Mouse (Mus musculus): Measurements from ENCODE around the gene Mnd1. TPM values are rescaled to one million over a fixed set of nuclear protein-coding genes. Genes with fewer than 3 reads are reported as not detected.

The Mnd1 gene
- polyA plus RNA-seq, 1 experiment: 0.09 TPM

- H3K27ac ChIP-seq (ENCODE audit: insufficient read depth, low read length): no peak overlapping the region
- WGBS: 86% methylated on average over 3 of the region's 3 CpGs
- TF ChIP-seq CTCF (IDR thresholded peaks at IDR 0.05; ENCODE audit: extremely low read depth, insufficient read depth, insufficient read length, insufficient replicate concordance) (no peak), POLR2A (IDR thresholded peaks at IDR 0.05; ENCODE audit: low read depth, low read length) (no peak)
Observed at GRCm38 (mm10) chr3:84165391-84165790, 9.8 kb upstream of the Mnd1 start.

GRCm38 (mm10) chr3:84157559-84158350 lies 2.2 kb upstream of the Mnd1 start:
- no peaks in the 10 kb centered on the region for H3K36me3 ChIP-seq (ENCODE audit: control insufficient read depth, insufficient read depth, low read length)
- no peak for TF ChIP-seq POLR2A (IDR thresholded peaks at IDR 0.05; ENCODE audit: low read depth, low read length)
- TF ChIP-seq CTCF (IDR thresholded peaks at IDR 0.05; ENCODE audit: extremely low read depth, insufficient read depth, insufficient read length, insufficient replicate concordance): no peak
- peaks cover 5% of the 10 kb centered on the region; the same call in 1 of the 2 replicates for H3K4me1 ChIP-seq (ENCODE audit: control insufficient read depth, insufficient read depth, insufficient read length)
- H3K27me3 ChIP-seq (ENCODE audit: control insufficient read depth, insufficient read depth, low read length): no peaks in the 10 kb centered on the region
- no peak for DNase-seq (ENCODE audit: low read depth in 1 of 2, low spot score in 2 of 2)
- H3K27ac ChIP-seq (ENCODE audit: insufficient read depth, low read length): no peak overlapping the region
- H3K4me3 ChIP-seq (ENCODE audit: extremely low read depth, insufficient read depth, insufficient read length): no peak overlapping the region
- 90% methylated on average over 4 of the region's 4 CpGs for WGBS

More at GRCm38 (mm10) chr3:84165391-84165790, 9.8 kb upstream of the Mnd1 start:
- no peaks in the 10 kb centered on the region for H3K36me3 ChIP-seq (ENCODE audit: control insufficient read depth, insufficient read depth, low read length)
- no peak overlapping the region for H3K4me3 ChIP-seq (ENCODE audit: extremely low read depth, insufficient read depth, insufficient read length)
- DNase-seq (ENCODE audit: low read depth in 1 of 2, low spot score in 2 of 2): no peak
- H3K27me3 ChIP-seq (ENCODE audit: control insufficient read depth, insufficient read depth, low read length): no peaks in the 10 kb centered on the region
- H3K4me1 ChIP-seq (ENCODE audit: control insufficient read depth, insufficient read depth, insufficient read length): peaks cover 3% of the 10 kb centered on the region; the same call in 1 of the 2 replicates

- no peaks in the 10 kb centered on the region for H3K27me3 ChIP-seq (ENCODE audit: control insufficient read depth, insufficient read depth, low read length)
- no peak for TF ChIP-seq CTCF (IDR thresholded peaks at IDR 0.05; ENCODE audit: extremely low read depth, insufficient read depth, insufficient read length, insufficient replicate concordance)
- TF ChIP-seq POLR2A (IDR thresholded peaks at IDR 0.05; ENCODE audit: low read depth, low read length): no peak
- peaks cover 5% of the 10 kb centered on the region; the same call in 1 of the 2 replicates for H3K4me1 ChIP-seq (ENCODE audit: control insufficient read depth, insufficient read depth, insufficient read length)
- no peak for DNase-seq (ENCODE audit: low read depth in 1 of 2, low spot score in 2 of 2)
- 55% methylated on average over 4 of the region's 4 CpGs for WGBS
- H3K36me3 ChIP-seq (ENCODE audit: control insufficient read depth, insufficient read depth, low read length): no peaks in the 10 kb centered on the region
- H3K4me3 ChIP-seq (ENCODE audit: extremely low read depth, insufficient read depth, insufficient read length): no peak overlapping the region
- no peak overlapping the region for H3K27ac ChIP-seq (ENCODE audit: insufficient read depth, low read length)
Observed at GRCm38 (mm10) chr3:84157011-84157410, 1.4 kb upstream of the Mnd1 start.

- H3K36me3 ChIP-seq (ENCODE audit: control insufficient read depth, insufficient read depth, low read length): no peaks in the 10 kb centered on the region
- DNase-seq (ENCODE audit: low read depth in 1 of 2, low spot score in 2 of 2): no peak
- peaks cover 5% of the 10 kb centered on the region; the same call in 1 of the 2 replicates for H3K4me1 ChIP-seq (ENCODE audit: control insufficient read depth, insufficient read depth, insufficient read length)
- TF ChIP-seq POLR2A (IDR thresholded peaks at IDR 0.05; ENCODE audit: low read depth, low read length) (no peak), CTCF (IDR thresholded peaks at IDR 0.05; ENCODE audit: extremely low read depth, insufficient read depth, insufficient read length, insufficient replicate concordance) (no peak)
- no peaks in the 10 kb centered on the region for H3K27me3 ChIP-seq (ENCODE audit: control insufficient read depth, insufficient read depth, low read length)
- no peak overlapping the region for H3K27ac ChIP-seq (ENCODE audit: insufficient read depth, low read length)
- 53% methylated on average over 6 of the region's 6 CpGs for WGBS
- no peak overlapping the region for H3K4me3 ChIP-seq (ENCODE audit: extremely low read depth, insufficient read depth, insufficient read length)
Observed at GRCm38 (mm10) chr3:84156105-84156504, 519 bp upstream of the Mnd1 start.

- no peak for DNase-seq (ENCODE audit: low read depth in 1 of 2, low spot score in 2 of 2)
- WGBS: under 1% methylated on average over 27 of the region's 27 CpGs
Observed at GRCm38 (mm10) chr3:84155146-84155545, 440 bp downstream of the Mnd1 start.

GRCm38 (mm10) chr3:84154721-84155141 lies 855 bp downstream of the Mnd1 start:
- Histone ChIP-seq H3K36me3 (ENCODE audit: control insufficient read depth, insufficient read depth, low read length) (no peaks in the 10 kb centered on the region), H3K27me3 (ENCODE audit: control insufficient read depth, insufficient read depth, low read length) (no peaks in the 10 kb centered on the region), H3K4me3 (ENCODE audit: extremely low read depth, insufficient read depth, insufficient read length) (no peak overlapping the region), H3K27ac (ENCODE audit: insufficient read depth, low read length) (no peak overlapping the region), H3K4me1 (ENCODE audit: control insufficient read depth, insufficient read depth, insufficient read length) (peaks cover 5% of the 10 kb centered on the region; the same call in 1 of the 2 replicates)
- no peak for DNase-seq (ENCODE audit: low read depth in 1 of 2, low spot score in 2 of 2)
- TF ChIP-seq CTCF (IDR thresholded peaks at IDR 0.05; ENCODE audit: extremely low read depth, insufficient read depth, insufficient read length, insufficient replicate concordance): no peak
- no peak for TF ChIP-seq POLR2A (IDR thresholded peaks at IDR 0.05; ENCODE audit: low read depth, low read length)
- 7% methylated on average over 12 of the region's 12 CpGs for WGBS

More at GRCm38 (mm10) chr3:84155146-84155545, 440 bp downstream of the Mnd1 start:
- no peaks in the 10 kb centered on the region for H3K27me3 ChIP-seq (ENCODE audit: control insufficient read depth, insufficient read depth, low read length)
- H3K4me3 ChIP-seq (ENCODE audit: extremely low read depth, insufficient read depth, insufficient read length): peak overlapping the region; percentile 58
- H3K27ac ChIP-seq (ENCODE audit: insufficient read depth, low read length): no peak overlapping the region; the same call in 1 of the 2 replicates
- TF ChIP-seq CTCF (IDR thresholded peaks at IDR 0.05; ENCODE audit: extremely low read depth, insufficient read depth, insufficient read length, insufficient replicate concordance) (no peak), POLR2A (IDR thresholded peaks at IDR 0.05; ENCODE audit: low read depth, low read length) (no peak)
- peaks cover 5% of the 10 kb centered on the region; the same call in 1 of the 2 replicates for H3K4me1 ChIP-seq (ENCODE audit: control insufficient read depth, insufficient read depth, insufficient read length)
- H3K36me3 ChIP-seq (ENCODE audit: control insufficient read depth, insufficient read depth, low read length): no peaks in the 10 kb centered on the region

GRCm38 (mm10) chr3:84149831-84150230 lies 5.8 kb downstream of the Mnd1 start:
- Histone ChIP-seq H3K4me3 (ENCODE audit: extremely low read depth, insufficient read depth, insufficient read length) (no peak overlapping the region), H3K4me1 (ENCODE audit: control insufficient read depth, insufficient read depth, insufficient read length) (no peaks in the 10 kb centered on the region), H3K27me3 (ENCODE audit: control insufficient read depth, insufficient read depth, low read length) (no peaks in the 10 kb centered on the region), H3K36me3 (ENCODE audit: control insufficient read depth, insufficient read depth, low read length) (no peaks in the 10 kb centered on the region), H3K27ac (ENCODE audit: insufficient read depth, low read length) (no peak overlapping the region)
- WGBS: 98% methylated on average over 3 of the region's 3 CpGs
- DNase-seq (ENCODE audit: low read depth in 1 of 2, low spot score in 2 of 2): no peak
- TF ChIP-seq CTCF (IDR thresholded peaks at IDR 0.05; ENCODE audit: extremely low read depth, insufficient read depth, insufficient read length, insufficient replicate concordance) (no peak), POLR2A (IDR thresholded peaks at IDR 0.05; ENCODE audit: low read depth, low read length) (no peak)

Data from spleen, adult 2 months (tissue).